Mouse (Mus musculus) ES-E14 (cell line): ENCODE data around the gene Mex3a.

Experiments used
- CHD2 ChIP-seq: IDR thresholded peaks from 2 replicates; pipeline ENCODE4 v1.6.1; 2014; ENCODE audit warnings: mild to moderate bottlenecking, low read depth, low read length, inconsistent platforms
- MAFK ChIP-seq: IDR thresholded peaks from 2 replicates; pipeline ENCODE4 v1.6.1; 2014; ENCODE audit warnings: mild to moderate bottlenecking, low read depth, low read length, inconsistent platforms; ENCODE audit not compliant: insufficient read depth

- TF ChIP-seq MAFK (no peak), CHD2 (peak; percentile 72)
Observed at GRCm38 (mm10) chr3:88572835-88573234, 40.6 kb downstream of the Mex3a start.
